Mouse (Mus musculus): Measurements from ENCODE around the gene Tspan5.

GRCm38 (mm10) chr3:138926161-138926560, 184.2 kb downstream of the Tspan5 start:
- TF ChIP-seq CTCF (IDR thresholded peaks at IDR 0.05; ENCODE audit: low read depth), result no peak
- no peak for TF ChIP-seq EP300 (optimal IDR thresholded peaks at IDR 0.05)
